In the genomic region with DNA sequence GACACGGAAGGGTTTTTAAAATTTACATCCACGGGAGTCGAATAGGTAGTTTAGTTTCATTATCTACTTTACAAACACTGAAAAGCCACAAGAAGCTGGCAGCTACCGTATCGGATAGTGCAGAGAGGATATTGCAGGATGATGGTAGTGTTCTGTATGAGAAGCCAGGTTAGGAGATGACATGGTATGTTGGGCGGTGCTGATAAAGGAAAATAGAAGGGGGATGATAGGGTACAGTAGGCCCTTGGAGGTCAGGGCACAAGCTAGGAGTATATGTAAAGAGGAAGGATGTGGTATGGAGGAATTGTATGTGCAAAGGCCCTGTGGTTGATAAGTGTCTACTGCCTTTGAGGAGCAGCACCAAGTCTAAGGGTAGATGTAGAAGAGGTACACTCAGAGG, we compare ENCODE assay signal across 14 mouse cellular contexts. TPM values are rescaled to one million over a fixed set of nuclear protein-coding genes. Genes with fewer than 3 reads are reported as not detected.
"Had no signal": no experiment of that assay in that cellular context is flagged by ENCODE, and none has a peak within 500 bp of the region (broad histone marks: within the 10 kb centered on the region; RNA-seq: fewer than 3 reads in every experiment).

No protein-coding gene starts in this region.

- H3K9me3 ChIP-seq: limb, embryonic 12.5 days; liver, embryonic 15.5 days; midbrain, embryonic 13.5 days; stomach, embryonic 15.5 days had no signal

- H3K4me1 ChIP-seq: limb, embryonic 12.5 days; midbrain, embryonic 13.5 days; stomach, embryonic 15.5 days had no signal

- H3K9ac ChIP-seq: limb, embryonic 12.5 days; liver, embryonic 15.5 days; midbrain, embryonic 13.5 days; stomach, embryonic 15.5 days had no signal

- ATAC-seq: lung, postnatal 0 days; midbrain, embryonic 13.5 days had no signal

- H3K27ac ChIP-seq: limb, embryonic 12.5 days; liver, embryonic 15.5 days; midbrain, embryonic 13.5 days; stomach, embryonic 15.5 days had no signal

- DNase-seq: kidney, adult 8-10 months; kidney, postnatal 36 days; lung, adult 2 months; lung, postnatal 36 days; right cerebral cortex, postnatal 14 days; thymus, adult 2 months had no signal

- H3K4me3 ChIP-seq: limb, embryonic 12.5 days; liver, embryonic 15.5 days; midbrain, embryonic 13.5 days; stomach, embryonic 15.5 days had no signal

- H3K27me3 ChIP-seq: limb, embryonic 12.5 days; liver, embryonic 15.5 days; midbrain, embryonic 13.5 days; stomach, embryonic 15.5 days had no signal

RNA-seq across cellular contexts. Expression of gene Tubb3, which starts 43.3 kb away (rescaled TPM):
- total RNA-seq: liver, adult 2 months had no signal
- polyA plus RNA-seq: liver, adult 2 months had no signal

RNA-seq across cellular contexts. Expression of gene Mc1r, which starts 47.7 kb away (rescaled TPM):
- total RNA-seq: liver, adult 2 months had no signal
- polyA plus RNA-seq: kidney, embryonic 16.5 days; limb, embryonic 12.5 days; liver, adult 2 months; liver, embryonic 15.5 days; lung, adult 2 months; lung, postnatal 0 days; spleen, adult 2 months; stomach, embryonic 15.5 days had no signal
